Mouse (Mus musculus) hindbrain, embryonic 10.5 days (tissue): ENCODE measurements at regions not wholly inside any gene's neighbourhood (a gene's known extent, or its start where the extent isn't known, plus 50 kb on each side); places are given as distances from the start of the nearest gene placed in this dataset.
"Not testable (repeated sequence)": the region's sequence is repeated elsewhere in the genome, so short reads cannot be mapped to it uniquely, and the experiment has no call there.

Experiments used
- DNase-seq: peaks from one replicate; pipeline ENCODE4 v3.0.0-alpha.2; 2017; ENCODE audit warnings: low spot score
- H3K27ac ChIP-seq: fragments of 300-500 bp; sonication (generic); 2 replicates; pipeline ENCODE4 v1.5.1; 2016; ENCODE audit warnings: mild to moderate bottlenecking, moderate library complexity
- H3K27me3 ChIP-seq: fragments of 300-500 bp; sonication (generic); 2 replicates; pipeline ENCODE4 v1.6.1; 2016; ENCODE audit warnings: mild to moderate bottlenecking; ENCODE audit not compliant: poor library complexity, insufficient read depth, severe bottlenecking
- H3K36me3 ChIP-seq: fragments of 300-500 bp; sonication (generic); 2 replicates; pipeline ENCODE4 v1.6.1; 2016; ENCODE audit warnings: mild to moderate bottlenecking, moderate library complexity
- H3K4me1 ChIP-seq: fragments of 300-500 bp; sonication (generic); replicated peaks from 2 replicates; pipeline ENCODE4 v1.6.1; 2016; ENCODE audit warnings: mild to moderate bottlenecking
- H3K4me3 ChIP-seq: fragments of 300-500 bp; sonication (generic); 2 replicates; pipeline ENCODE4 v1.5.1; 2016; ENCODE audit warnings: mild to moderate bottlenecking, moderate library complexity
- H3K9me3 ChIP-seq: fragments of 300-500 bp; sonication (generic); 2 replicates; pipeline ENCODE4 v1.6.1; 2016; ENCODE audit warnings: mild to moderate bottlenecking, moderate library complexity
- WGBS: fragments of 180-500 bp; shearing (Covaris S2); methylation state at CpG from one replicate; pipeline ENCODE4 v1.1.7; 2016; 5-methylcytosine and 5-hydroxymethylcytosine counted together

GRCm38 (mm10) chr16:55758707-55759067 lies 80.0 kb downstream of the Nfkbiz start:
- H3K4me1 ChIP-seq = no peaks in the 10 kb centered on the region
- WGBS = 86% methylated on average over 11 of the region's 11 CpGs
- H3K27ac ChIP-seq = no peak overlapping the region
- DNase-seq = no peak
- H3K36me3 ChIP-seq = no peaks in the 10 kb centered on the region
- H3K9me3 ChIP-seq = no peaks in the 10 kb centered on the region
- no peak overlapping the region for H3K4me3 ChIP-seq
- no peaks in the 10 kb centered on the region for H3K27me3 ChIP-seq

DNA sequence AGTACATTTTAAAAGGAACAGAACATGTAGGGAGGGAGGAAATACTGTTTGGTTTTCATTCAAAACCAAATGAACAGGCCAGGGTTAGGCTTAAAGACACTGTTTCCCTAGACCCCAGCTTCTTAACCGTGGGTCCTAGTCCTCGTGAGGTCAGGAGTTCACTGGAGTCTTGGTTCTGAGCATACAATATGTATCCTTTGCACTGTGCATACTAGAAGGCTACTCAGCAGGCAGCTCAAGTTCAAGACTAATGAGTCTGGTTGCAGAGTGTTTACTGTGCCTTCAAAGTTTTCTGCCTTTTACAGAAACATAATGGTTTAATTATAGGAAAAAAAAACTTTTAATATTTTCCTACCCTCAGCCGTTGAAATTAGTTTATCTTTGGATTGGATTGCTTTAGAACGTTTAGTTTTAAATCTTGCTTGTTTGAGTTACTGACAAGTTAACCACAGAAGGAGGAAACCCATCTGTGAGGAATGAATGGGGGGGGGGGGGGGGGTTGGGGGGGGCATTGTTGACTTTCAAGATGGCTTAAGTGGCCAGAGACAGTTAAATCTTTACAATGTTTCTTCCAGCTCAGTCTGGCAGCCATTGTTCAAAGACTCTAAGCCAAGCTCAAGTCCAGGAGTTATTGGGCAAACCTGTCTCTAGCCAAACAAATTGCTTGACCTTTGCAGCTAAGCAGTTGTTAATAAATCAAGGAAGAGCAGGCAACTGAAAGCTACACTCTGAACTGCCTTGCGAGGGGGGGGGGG lies 80.6 kb downstream of the Nfkbiz start:
- no peak for DNase-seq
- no peak overlapping the region for H3K4me3 ChIP-seq
- H3K4me1 ChIP-seq = no peaks in the 10 kb centered on the region
- no peak overlapping the region for H3K27ac ChIP-seq
- no peaks in the 10 kb centered on the region for H3K27me3 ChIP-seq
- H3K36me3 ChIP-seq = no peaks in the 10 kb centered on the region
- H3K9me3 ChIP-seq = no peaks in the 10 kb centered on the region
- 69% methylated on average over 5 of the region's 5 CpGs for WGBS

DNA sequence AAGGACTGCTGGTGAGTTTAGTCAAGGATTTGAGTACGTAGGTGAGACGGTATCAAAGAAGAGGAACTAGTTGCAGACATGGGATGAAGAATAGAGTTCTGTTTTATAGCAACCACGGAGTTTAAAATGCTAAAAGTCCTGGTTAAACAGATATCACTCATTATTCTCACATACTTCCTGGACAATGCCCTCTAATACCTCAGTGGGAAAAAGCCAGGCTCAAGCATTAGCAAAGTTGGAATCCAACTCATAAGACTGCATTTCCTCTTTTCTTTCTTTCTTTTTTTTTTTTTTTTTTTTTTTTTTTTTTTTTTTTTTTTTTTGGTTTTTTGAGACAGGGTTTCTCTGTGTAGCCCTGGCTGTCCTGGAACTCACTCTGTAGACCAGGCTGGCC lies 81.3 kb downstream of the Nfkbiz start:
- not testable (repeated sequence) for H3K4me1 ChIP-seq, H3K27ac ChIP-seq, H3K27me3 ChIP-seq, DNase-seq, H3K36me3 ChIP-seq, H3K9me3 ChIP-seq, H3K4me3 ChIP-seq
- WGBS = 94% methylated on average over 3 of the region's 3 CpGs

DNA sequence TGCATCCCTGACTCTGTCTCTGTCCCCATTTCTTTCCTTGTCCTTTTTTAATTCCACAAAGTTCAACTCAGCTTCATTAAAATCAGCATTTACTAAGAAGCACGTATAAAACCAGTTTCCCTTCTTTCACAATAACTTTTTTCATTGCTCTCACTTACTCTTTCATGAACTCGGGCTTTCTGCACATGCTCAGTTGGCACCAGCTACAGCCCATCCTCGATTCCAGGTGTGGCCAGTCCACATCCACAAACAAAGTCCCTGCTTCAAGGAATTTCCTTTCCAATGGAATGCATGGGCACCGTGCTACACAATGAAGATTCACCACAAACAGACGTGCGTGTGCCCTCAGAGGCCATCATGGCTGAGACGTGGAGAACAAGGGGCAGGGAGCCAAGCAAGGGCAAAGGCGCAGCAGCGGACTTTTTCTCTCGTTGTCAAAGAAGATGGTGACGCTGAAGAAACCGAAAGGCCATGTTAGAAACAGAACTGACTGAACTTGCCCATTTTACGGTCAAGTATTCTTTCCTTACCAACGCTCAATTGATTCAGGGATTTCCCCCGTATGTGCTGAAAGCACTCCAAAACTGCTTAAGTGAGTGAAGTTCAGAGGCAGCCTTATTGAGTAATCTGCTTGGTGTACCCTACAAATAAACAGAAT lies 81.8 kb downstream of the Nfkbiz start:
- WGBS = 92% methylated on average over 15 of the region's 15 CpGs
- H3K9me3 ChIP-seq = no peaks in the 10 kb centered on the region
- H3K36me3 ChIP-seq = no peaks in the 10 kb centered on the region
- no peak for DNase-seq
- no peaks in the 10 kb centered on the region for H3K27me3 ChIP-seq
- no peaks in the 10 kb centered on the region for H3K4me1 ChIP-seq
- H3K27ac ChIP-seq = no peak overlapping the region
- no peak overlapping the region for H3K4me3 ChIP-seq

DNA sequence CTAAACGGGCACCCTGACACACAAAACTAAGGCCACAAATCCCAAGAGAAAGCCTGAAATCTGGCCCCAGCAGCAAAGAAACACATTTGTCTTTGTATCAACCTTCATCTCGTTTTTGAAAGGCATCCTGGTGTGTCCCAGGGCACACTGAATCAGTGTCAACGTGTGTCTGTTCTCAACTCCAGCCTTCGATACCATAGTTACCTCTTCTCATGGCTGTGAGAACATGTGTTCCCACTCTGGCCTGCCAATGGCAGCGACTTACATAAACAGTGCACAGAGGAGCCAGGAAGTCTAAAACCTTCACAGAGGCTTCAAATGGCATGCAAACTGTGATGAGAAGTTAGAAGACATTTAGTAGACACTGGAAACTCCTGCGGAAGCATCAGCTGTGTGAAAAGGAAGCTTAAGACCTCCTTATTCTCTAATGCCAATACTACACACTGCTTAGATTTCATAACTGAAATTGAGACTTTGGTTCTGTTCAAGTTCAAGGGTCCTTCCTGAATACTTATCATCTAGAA lies 83.3 kb downstream of the Nfkbiz start:
- no peaks in the 10 kb centered on the region for H3K27me3 ChIP-seq
- no peak overlapping the region for H3K27ac ChIP-seq
- no peaks in the 10 kb centered on the region for H3K9me3 ChIP-seq
- H3K4me3 ChIP-seq = no peak overlapping the region
- DNase-seq = no peak
- 77% methylated on average over 6 of the region's 6 CpGs for WGBS
- no peaks in the 10 kb centered on the region for H3K4me1 ChIP-seq
- no peaks in the 10 kb centered on the region for H3K36me3 ChIP-seq

DNA sequence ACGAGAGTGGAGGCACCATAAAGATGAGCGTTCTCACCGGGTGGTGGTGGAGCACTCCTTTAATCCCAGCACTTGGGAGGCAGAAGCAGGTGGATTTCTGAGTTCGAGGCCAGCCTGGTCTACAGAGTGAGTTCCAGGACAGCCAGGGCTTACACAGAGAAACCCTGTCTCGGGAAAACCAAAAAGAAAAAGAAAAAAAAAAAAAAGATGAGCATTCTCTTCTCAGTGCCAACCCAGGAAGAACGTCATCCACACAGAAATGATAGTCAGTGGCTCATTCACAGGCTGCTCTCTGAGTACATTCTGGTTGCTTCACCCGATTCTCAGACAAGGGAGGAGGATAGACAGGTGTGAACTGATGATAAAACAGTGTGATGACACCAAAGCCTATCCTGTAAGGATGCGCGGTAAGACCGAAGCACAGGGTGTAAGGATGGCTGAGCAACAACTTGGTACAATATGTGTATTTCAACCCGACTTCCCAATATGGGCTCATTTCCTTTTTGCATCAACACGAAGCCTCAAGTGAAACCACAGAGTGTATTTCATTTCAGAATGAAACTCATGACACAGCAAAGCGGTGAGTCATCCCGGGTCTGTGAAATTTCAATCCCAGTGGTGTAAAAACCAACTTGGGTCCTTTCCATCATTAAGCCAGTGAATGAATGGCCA lies 84.5 kb downstream of the Nfkbiz start:
- DNase-seq = no peak
- Histone ChIP-seq H3K27me3 (no peaks in the 10 kb centered on the region), H3K4me3 (no peak overlapping the region), H3K36me3 (no peaks in the 10 kb centered on the region), H3K27ac (no peak overlapping the region), H3K9me3 (no peaks in the 10 kb centered on the region), H3K4me1 (no peaks in the 10 kb centered on the region)
- WGBS = 92% methylated on average over 14 of the region's 14 CpGs

GRCm38 (mm10) chr16:55753380-55753779 lies 85.3 kb downstream of the Nfkbiz start:
- H3K4me3 ChIP-seq = no peak overlapping the region
- no peaks in the 10 kb centered on the region for H3K4me1 ChIP-seq
- no peaks in the 10 kb centered on the region for H3K36me3 ChIP-seq
- no peak for DNase-seq
- H3K27ac ChIP-seq = no peak overlapping the region
- WGBS = 84% methylated on average over 4 of the region's 4 CpGs
- H3K27me3 ChIP-seq = no peaks in the 10 kb centered on the region
- no peaks in the 10 kb centered on the region for H3K9me3 ChIP-seq

GRCm38 (mm10) chr16:55747250-55747649 lies 91.4 kb downstream of the Nfkbiz start:
- WGBS = 75% methylated on average over 2 of the region's 2 CpGs
- DNase-seq = no peak

GRCm38 (mm10) chr16:55746159-55746558 lies 92.5 kb downstream of the Nfkbiz start:
- Histone ChIP-seq H3K36me3 (no peaks in the 10 kb centered on the region), H3K4me3 (no peak overlapping the region), H3K27ac (no peak overlapping the region), H3K27me3 (no peaks in the 10 kb centered on the region), H3K4me1 (no peaks in the 10 kb centered on the region), H3K9me3 (no peaks in the 10 kb centered on the region)
- DNase-seq = no peak
- WGBS = 77% methylated on average over 3 of the region's 3 CpGs

More at GRCm38 (mm10) chr16:55747250-55747649, 91.4 kb downstream of the Nfkbiz start:
- no peak overlapping the region for H3K27ac ChIP-seq
- H3K9me3 ChIP-seq = no peaks in the 10 kb centered on the region
- H3K36me3 ChIP-seq = no peaks in the 10 kb centered on the region
- no peak overlapping the region for H3K4me3 ChIP-seq
- H3K4me1 ChIP-seq = no peaks in the 10 kb centered on the region
- H3K27me3 ChIP-seq = no peaks in the 10 kb centered on the region

- no peak overlapping the region for H3K27ac ChIP-seq
These were observed 93.6 kb downstream of the Nfkbiz start for GRCm38 (mm10) chr16:55745094-55745493.

GRCm38 (mm10) chr16:55741099-55741863 lies 97.4 kb downstream of the Nfkbiz start:
- H3K4me3 ChIP-seq = no peak overlapping the region
- no peaks in the 10 kb centered on the region for H3K4me1 ChIP-seq
- no peaks in the 10 kb centered on the region for H3K9me3 ChIP-seq
- no peaks in the 10 kb centered on the region for H3K36me3 ChIP-seq
- no peaks in the 10 kb centered on the region for H3K27me3 ChIP-seq
- WGBS = 93% methylated on average over 2 of the region's 2 CpGs
- H3K27ac ChIP-seq = no peak overlapping the region
- DNase-seq = no peak

More at GRCm38 (mm10) chr16:55745094-55745493, 93.6 kb downstream of the Nfkbiz start:
- Histone ChIP-seq H3K27me3 (no peaks in the 10 kb centered on the region), H3K4me1 (no peaks in the 10 kb centered on the region), H3K4me3 (no peak overlapping the region), H3K9me3 (no peaks in the 10 kb centered on the region), H3K36me3 (no peaks in the 10 kb centered on the region)
- DNase-seq = no peak
- 81% methylated on average over 3 of the region's 3 CpGs for WGBS

DNA sequence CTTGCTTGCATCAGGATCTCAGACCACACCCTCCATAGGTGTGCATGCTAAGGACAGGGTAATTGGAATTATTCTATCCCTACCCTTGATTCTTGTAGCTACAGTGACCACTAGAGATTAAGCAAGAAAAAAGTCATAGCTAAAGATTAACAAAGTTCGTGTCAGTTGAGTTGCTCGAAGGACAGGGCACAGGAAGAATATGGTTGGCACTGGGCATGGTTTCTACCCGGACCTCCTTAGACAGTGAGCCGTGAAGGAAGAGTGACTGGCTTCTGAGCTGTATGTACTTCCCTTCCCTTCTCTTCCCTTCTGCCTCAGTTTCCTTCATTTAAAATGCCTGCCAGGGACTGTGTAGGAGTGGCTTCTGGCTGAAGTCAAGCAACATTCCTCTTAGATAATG lies 100.0 kb downstream of the Nfkbiz start:
- H3K27ac ChIP-seq = no peak overlapping the region
- no peaks in the 10 kb centered on the region for H3K27me3 ChIP-seq
- no peaks in the 10 kb centered on the region for H3K36me3 ChIP-seq
- WGBS = 95% methylated on average over 4 of the region's 4 CpGs
- no peaks in the 10 kb centered on the region for H3K4me1 ChIP-seq
- no peaks in the 10 kb centered on the region for H3K9me3 ChIP-seq
- no peak overlapping the region for H3K4me3 ChIP-seq
- no peak for DNase-seq
